Mouse (Mus musculus): ENCODE measurements around the gene Cep170b. TPM values are rescaled to one million over a fixed set of nuclear protein-coding genes. Genes with fewer than 3 reads are reported as not detected.

Cep170b gene
- polyA plus RNA-seq, 2 experiments = 1.9 to 3.4 TPM

DNA sequence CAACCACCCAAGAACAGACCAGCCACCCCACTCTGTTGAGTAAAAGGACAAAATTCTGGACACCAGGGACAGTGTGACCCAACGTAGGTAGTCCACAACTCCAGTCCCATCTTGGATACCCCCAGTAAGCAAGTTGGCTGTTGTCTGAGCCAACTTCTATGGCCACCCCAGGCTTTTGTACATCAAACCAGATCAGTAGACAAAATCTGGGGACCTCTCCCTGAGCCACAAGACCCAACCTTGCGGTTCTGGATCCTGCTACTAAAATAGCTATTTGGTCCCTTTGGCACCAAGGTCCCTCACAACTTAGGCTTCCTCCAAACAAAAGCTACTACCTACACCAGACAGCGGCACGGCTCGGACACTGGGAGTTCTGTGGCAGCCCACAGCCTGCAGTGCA is 74.7 kb downstream of the Cep170b start:
- Histone ChIP-seq H3K9me3 (ENCODE audit: control insufficient read depth, low read length) (no peaks in the 10 kb centered on the region), H3K27me3 (ENCODE audit: control insufficient read depth, insufficient read depth, low read length) (no peaks in the 10 kb centered on the region), H3K4me3 (ENCODE audit: insufficient read depth in 1 of 2, low read depth in 2 of 2, low read length in 2 of 2) (no peak overlapping the region), H3K4me2 (ENCODE audit: low read depth) (no peak overlapping the region), H3K4me1 (replicated peaks; ENCODE audit: control insufficient read depth in 2 of 2, insufficient read depth in 2 of 2, low read length in 1 of 2) (no peaks in the 10 kb centered on the region), H3K36me3 (replicated peaks; ENCODE audit: control insufficient read depth, insufficient read depth, low read depth) (no peaks in the 10 kb centered on the region), H3K9ac (replicated peaks) (no peak overlapping the region), H3K27ac (no peak overlapping the region)
- no peak for DNase-seq (ENCODE audit: low read depth in 3 of 3, low spot score in 3 of 3)
- 62% methylated on average over 5 of the region's 5 CpGs for WGBS (ENCODE audit: insufficient replicate concordance)
- no peak for ATAC-seq (ENCODE audit: insufficient read depth)
- TF ChIP-seq EP300 (IDR thresholded peaks at IDR 0.05; ENCODE audit: low read depth) (no peak), CTCF (IDR thresholded peaks at IDR 0.05; ENCODE audit: low read depth) (no peak)

DNA sequence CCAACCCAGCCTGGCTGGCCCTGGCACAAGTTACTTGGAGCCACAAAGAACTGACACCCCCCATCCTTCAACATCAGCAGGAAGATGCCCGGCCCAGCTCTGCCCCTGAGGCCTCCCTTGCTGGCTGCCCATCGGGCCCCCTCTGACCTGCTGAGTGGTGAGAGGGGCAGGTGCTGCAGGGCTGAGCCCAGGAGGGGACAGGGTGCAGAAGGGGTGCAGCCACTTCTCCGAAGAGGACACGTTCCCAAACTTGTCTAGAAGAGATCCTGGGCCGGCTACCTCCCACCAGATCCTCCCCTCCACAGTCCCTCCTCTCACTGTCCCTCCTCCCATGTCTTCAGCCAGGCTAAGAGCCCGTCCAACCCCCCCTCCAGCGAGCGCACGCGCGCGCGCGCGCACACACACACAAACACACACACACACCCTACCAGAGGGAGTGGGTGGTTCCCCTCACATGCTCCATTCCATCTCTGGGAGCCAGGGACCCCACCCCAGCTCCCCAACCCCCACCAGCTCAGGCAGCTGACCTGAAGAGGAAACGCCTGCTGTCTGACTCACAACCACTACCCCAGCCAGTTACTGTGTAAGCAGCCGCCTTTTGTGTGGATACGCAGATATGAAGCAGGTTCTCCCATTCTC is 75.3 kb downstream of the Cep170b start:
- no peak overlapping the region for H3K9ac ChIP-seq (replicated peaks)
- no peak for DNase-seq (ENCODE audit: low read depth in 3 of 3, low spot score in 3 of 3)
- H3K4me2 ChIP-seq (ENCODE audit: low read depth) = no peak overlapping the region
- H3K27ac ChIP-seq = no peak overlapping the region
- ATAC-seq (ENCODE audit: insufficient read depth) = no peak
- H3K36me3 ChIP-seq (replicated peaks; ENCODE audit: control insufficient read depth, insufficient read depth, low read depth) = no peaks in the 10 kb centered on the region
- H3K9me3 ChIP-seq (ENCODE audit: control insufficient read depth, low read length) = no peaks in the 10 kb centered on the region
- TF ChIP-seq CTCF (IDR thresholded peaks at IDR 0.05; ENCODE audit: low read depth) = no peak
- no peak for TF ChIP-seq EP300 (IDR thresholded peaks at IDR 0.05; ENCODE audit: low read depth)
- no peaks in the 10 kb centered on the region for H3K4me1 ChIP-seq (replicated peaks; ENCODE audit: control insufficient read depth in 2 of 2, insufficient read depth in 2 of 2, low read length in 1 of 2)
- no peak overlapping the region for H3K4me3 ChIP-seq (ENCODE audit: insufficient read depth in 1 of 2, low read depth in 2 of 2, low read length in 2 of 2)
- no peaks in the 10 kb centered on the region for H3K27me3 ChIP-seq (ENCODE audit: control insufficient read depth, insufficient read depth, low read length)
- WGBS (ENCODE audit: insufficient replicate concordance) = 29% methylated on average over 18 of the region's 18 CpGs

Small RNAs within 50 kb of the gene (microRNA-seq; reads per million reads assigned to microRNA genes)
- gene Mir6940 = not detected

Other genes starting within 250 kb of the Cep170b start
- 0.02 and 0.04 TPM in 2 replicates for gene A530016L24Rik, start 231.0 kb upstream of the Cep170b start, polyA plus RNA-seq (2012; rRNA removed)
- gene A530016L24Rik, start 231.0 kb upstream of the Cep170b start, polyA plus RNA-seq (2014; fragmentation: Nextera tagmentation; extraction: Ambion mirVana) = 0.06 and 0.09 TPM in 2 replicates
- 0.02 and 0.09 TPM in 2 replicates for gene Tmem179, start 203.7 kb upstream of the Cep170b start, polyA plus RNA-seq (2012; rRNA removed)
- 0.05 and 0.08 TPM in 2 replicates for gene Tmem179, start 203.7 kb upstream of the Cep170b start, polyA plus RNA-seq (2014; fragmentation: Nextera tagmentation; extraction: Ambion mirVana)
- 4.8 and 6.2 TPM in 2 replicates for gene Inf2, start 131.7 kb upstream of the Cep170b start, polyA plus RNA-seq (2012; rRNA removed)
- gene Inf2, start 131.7 kb upstream of the Cep170b start, polyA plus RNA-seq (2014; fragmentation: Nextera tagmentation; extraction: Ambion mirVana) = 2.0 and 2.1 TPM in 2 replicates
- gene Adssl1, start 100.4 kb upstream of the Cep170b start, polyA plus RNA-seq (2012; rRNA removed) = 3.7 and 5.4 TPM in 2 replicates
- 7.6 and 8.5 TPM in 2 replicates for gene Adssl1, start 100.4 kb upstream of the Cep170b start, polyA plus RNA-seq (2014; fragmentation: Nextera tagmentation; extraction: Ambion mirVana)
- gene Siva1, start 75.8 kb upstream of the Cep170b start, polyA plus RNA-seq (2012; rRNA removed) = 64.0 and 70.6 TPM in 2 replicates
- gene Siva1, start 75.8 kb upstream of the Cep170b start, polyA plus RNA-seq (2014; fragmentation: Nextera tagmentation; extraction: Ambion mirVana) = 157 and 165 TPM in 2 replicates
- gene Akt1, start 45.6 kb upstream of the Cep170b start, polyA plus RNA-seq (2012; rRNA removed) = 33.6 and 41.2 TPM in 2 replicates
- 9.9 and 17.2 TPM in 2 replicates for gene Akt1, start 45.6 kb upstream of the Cep170b start, polyA plus RNA-seq (2014; fragmentation: Nextera tagmentation; extraction: Ambion mirVana)
- gene Zbtb42, start 41.6 kb upstream of the Cep170b start, polyA plus RNA-seq (2012; rRNA removed) = 0.69 and 0.74 TPM in 2 replicates
- 0.64 and 1.1 TPM in 2 replicates for gene Zbtb42, start 41.6 kb upstream of the Cep170b start, polyA plus RNA-seq (2014; fragmentation: Nextera tagmentation; extraction: Ambion mirVana)
- 13.3 and 14.3 TPM in 2 replicates for gene Pld4, start 40.2 kb downstream of the Cep170b start, polyA plus RNA-seq (2012; rRNA removed)
- 12.5 and 14.7 TPM in 2 replicates for gene Pld4, start 40.2 kb downstream of the Cep170b start, polyA plus RNA-seq (2014; fragmentation: Nextera tagmentation; extraction: Ambion mirVana)
- gene Ahnak2, start 82.2 kb downstream of the Cep170b start, polyA plus RNA-seq (2012; rRNA removed) = 0.06 and 0.10 TPM in 2 replicates
- 0.13 and 0.14 TPM in 2 replicates for gene Ahnak2, start 82.2 kb downstream of the Cep170b start, polyA plus RNA-seq (2014; fragmentation: Nextera tagmentation; extraction: Ambion mirVana)
- 0.15 and 0.21 TPM in 2 replicates for gene Clba1, start 88.5 kb downstream of the Cep170b start, polyA plus RNA-seq (2012; rRNA removed)
- 0.25 and 0.40 TPM in 2 replicates for gene Clba1, start 88.5 kb downstream of the Cep170b start, polyA plus RNA-seq (2014; fragmentation: Nextera tagmentation; extraction: Ambion mirVana)
- gene Cdca4, start 109.0 kb downstream of the Cep170b start, polyA plus RNA-seq (2012; rRNA removed) = 34.1 and 39.9 TPM in 2 replicates
- 61.3 and 66.9 TPM in 2 replicates for gene Cdca4, start 109.0 kb downstream of the Cep170b start, polyA plus RNA-seq (2014; fragmentation: Nextera tagmentation; extraction: Ambion mirVana)
- 0.30 and 0.51 TPM in 2 replicates for gene Gpr132, start 147.8 kb downstream of the Cep170b start, polyA plus RNA-seq (2012; rRNA removed)
- 0.16 and 0.27 TPM in 2 replicates for gene Gpr132, start 147.8 kb downstream of the Cep170b start, polyA plus RNA-seq (2014; fragmentation: Nextera tagmentation; extraction: Ambion mirVana)
- 0.41 and 0.51 TPM in 2 replicates for gene Jag2, start 209.3 kb downstream of the Cep170b start, polyA plus RNA-seq (2012; rRNA removed)
- 0.09 and 0.11 TPM in 2 replicates for gene Jag2, start 209.3 kb downstream of the Cep170b start, polyA plus RNA-seq (2014; fragmentation: Nextera tagmentation; extraction: Ambion mirVana)
- 6.3 and 7.5 TPM in 2 replicates for gene Nudt14, start 221.7 kb downstream of the Cep170b start, polyA plus RNA-seq (2012; rRNA removed)
- gene Nudt14, start 221.7 kb downstream of the Cep170b start, polyA plus RNA-seq (2014; fragmentation: Nextera tagmentation; extraction: Ambion mirVana) = 16.9 and 18.4 TPM in 2 replicates

All from liver, embryonic 14.5 days (tissue).